Mouse (Mus musculus) heart, embryonic 14.5 days (tissue): ENCODE data around the gene Fuca1. TPM values are rescaled to one million over a fixed set of nuclear protein-coding genes. Genes with fewer than 3 reads are reported as not detected.

ENCODE experiments used
- ATAC-seq: fragments of 200-750 bp; cut with Nextera tagmentation; 2 replicates; pipeline ENCODE4 v1.8.0; 2017; ENCODE audit warnings: low read depth, moderate TSS enrichment; ENCODE audit not compliant: insufficient number of reproducible peaks, insufficient read depth, low FRiP score
- H3K27ac ChIP-seq, 2 experiments: fragments of 200-500 bp in 1 of 2; fragments of 300-500 bp in 1 of 2; sonication (generic) in 1 of 2; replicated peaks in 1 of 2; 2 replicates each; pipeline ENCODE4 v1.5.1; 2012 to 2014; ENCODE audit warnings: low read depth in 2 of 2, low read length in 2 of 2, control low read depth in 1 of 2, mild to moderate bottlenecking in 1 of 2, mixed read lengths in 1 of 2; ENCODE audit not compliant: control insufficient read depth in 1 of 2, insufficient read depth in 1 of 2
- H3K27me3 ChIP-seq: fragments of 300-500 bp; sonication (generic); 2 replicates; pipeline ENCODE4 v1.6.1; 2014; ENCODE audit warnings: mild to moderate bottlenecking, low read length, control low read depth; ENCODE audit not compliant: control insufficient read depth, insufficient read depth
- H3K36me3 ChIP-seq: fragments of 300-500 bp; sonication (generic); 2 replicates; pipeline ENCODE4 v1.6.1; 2014; ENCODE audit warnings: mild to moderate bottlenecking, control low read depth, low read length, mixed read lengths; ENCODE audit not compliant: control insufficient read depth, insufficient read depth
- H3K4me1 ChIP-seq, 2 experiments: fragments of 200-500 bp in 1 of 2; fragments of 300-500 bp in 1 of 2; sonication (generic) in 1 of 2; 2 replicates each; pipeline ENCODE4 v1.6.1; 2012 to 2014; ENCODE audit warnings: low read length in 2 of 2, control low read depth in 1 of 2, mixed read lengths in 1 of 2; ENCODE audit not compliant: control insufficient read depth in 2 of 2, insufficient read depth in 2 of 2
- H3K4me2 ChIP-seq: fragments of 300-500 bp; sonication (generic); 2 replicates; pipeline ENCODE4 v1.6.1; 2014; ENCODE audit warnings: mild to moderate bottlenecking, low read length
- H3K4me3 ChIP-seq, 2 experiments: fragments of 200-500 bp in 1 of 2; fragments of 300-500 bp in 1 of 2; sonication (generic) in 1 of 2; 2 replicates each; pipeline ENCODE4 v1.5.1; 2012 to 2014; ENCODE audit warnings: low read length in 2 of 2, mild to moderate bottlenecking in 2 of 2, control low read depth in 1 of 2, low read depth in 1 of 2, moderate library complexity in 1 of 2; ENCODE audit not compliant: control insufficient read depth in 1 of 2, insufficient read depth in 1 of 2
- H3K9ac ChIP-seq: fragments of 300-500 bp; sonication (generic); 2 replicates; pipeline ENCODE4 v1.6.1; 2014; ENCODE audit warnings: mild to moderate bottlenecking, low read length
- H3K9me3 ChIP-seq: fragments of 300-500 bp; sonication (generic); 2 replicates; pipeline ENCODE4 v1.6.1; 2016; ENCODE audit warnings: low read length, control low read depth; ENCODE audit not compliant: control insufficient read depth
- WGBS: fragments of 180-500 bp; shearing (Covaris S2); extraction: QIAGEN DNeasy Blood & Tissue Kit; methylation state at CpG from one replicate; pipeline ENCODE4 v1.1.7; 2014; 5-methylcytosine and 5-hydroxymethylcytosine counted together
- polyA plus RNA-seq: library from polyadenylated mRNA; unstranded; fragments of >200 nt; fragmentation: Nextera tagmentation; extraction: Ambion mirVana; gene quantifications from 2 replicates; pipeline ENCODE4 v1.2.1, GENCODE M21; 2014

The Fuca1 gene
- polyA plus RNA-seq, 1 experiment from 2014 or later, result 63.0 TPM

- no peaks in the 10 kb centered on the region; the same call in 1 of the 2 replicates for H3K9me3 ChIP-seq
- peak; percentile 88 for ATAC-seq
- under 1% methylated on average over 22 of the region's 23 CpGs for WGBS
Measured at GRCm38 (mm10) chr4:135946278-135946658, 25.7 kb downstream of the Fuca1 start, which contains the start of gene Hmgcl. TSS of gene Hmgcl (plus strand) at chr4:135946448.

GRCm38 (mm10) chr4:135946659-135947301 is 26.2 kb downstream of the Fuca1 start:
- H3K27me3 ChIP-seq, result no peaks in the 10 kb centered on the region
- ATAC-seq, result peak; percentile 6; the same call in 1 of the 2 replicates
- peak overlapping the region; percentile 90 for H3K9ac ChIP-seq
- no peaks in the 10 kb centered on the region; the same call in 1 of the 2 replicates for H3K9me3 ChIP-seq
- H3K4me3 ChIP-seq, result peak overlapping the region; percentile 80 to 94
- H3K36me3 ChIP-seq, result peaks cover 14% of the 10 kb centered on the region
- H3K4me2 ChIP-seq, result peak overlapping the region; percentile 87
- WGBS, result 2% methylated on average over 28 of the region's 28 CpGs
- H3K4me1 ChIP-seq, result peaks cover 13 to 23% of the 10 kb centered on the region in 2 experiments
- H3K27ac ChIP-seq, result peak overlapping the region; percentile 37 to 73

More at GRCm38 (mm10) chr4:135946278-135946658, 25.7 kb downstream of the Fuca1 start, which contains the start of gene Hmgcl:
- H3K4me3 ChIP-seq, result peak within 1 kb of the TSS; percentile 80 to 94
- peak within 1 kb of the TSS; percentile 90 for H3K9ac ChIP-seq
- peak within 1 kb of the TSS; percentile 87 for H3K4me2 ChIP-seq
- H3K27me3 ChIP-seq, result no peaks in the 10 kb centered on the region
- H3K27ac ChIP-seq, result peak within 1 kb of the TSS; percentile 38 to 73
- H3K36me3 ChIP-seq, result peaks cover 10% of the 10 kb centered on the region
- peaks cover 13 to 23% of the 10 kb centered on the region in 2 experiments for H3K4me1 ChIP-seq

GRCm38 (mm10) chr4:135948142-135948541 is 27.6 kb downstream of the Fuca1 start:
- Histone ChIP-seq H3K9ac (no peak overlapping the region), H3K27me3 (no peaks in the 10 kb centered on the region), H3K9me3 (peaks cover 4% of the 10 kb centered on the region), H3K4me1 (peaks cover 13 to 23% of the 10 kb centered on the region in 2 experiments), H3K4me3 (no peak overlapping the region), H3K36me3 (peaks cover 21% of the 10 kb centered on the region), H3K27ac (no peak overlapping the region), H3K4me2 (no peak overlapping the region)
- WGBS, result 92% methylated on average over 8 of the region's 8 CpGs
- no peak for ATAC-seq

- Histone ChIP-seq H3K36me3 (peaks cover 31% of the 10 kb centered on the region), H3K27ac (peak overlapping the region; percentile 27 to 55; a peak in 3 of 4 replicates), H3K9me3 (peaks cover 4% of the 10 kb centered on the region), H3K27me3 (no peaks in the 10 kb centered on the region), H3K4me2 (no peak overlapping the region), H3K4me3 (no peak overlapping the region), H3K4me1 (peaks cover 13 to 18% of the 10 kb centered on the region in 2 experiments; a peak in 3 of 4 replicates), H3K9ac (no peak overlapping the region)
- WGBS, result 78% methylated on average over 10 of the region's 10 CpGs
- no peak for ATAC-seq
Measured at GRCm38 (mm10) chr4:135949475-135949874, 28.9 kb downstream of the Fuca1 start.

- Histone ChIP-seq H3K4me3 (no peak overlapping the region), H3K4me1 (peaks cover 13 to 18% of the 10 kb centered on the region in 2 experiments; a peak in 3 of 4 replicates), H3K27ac (peak overlapping the region in 1 of 2 experiments; percentile 55; a peak in 3 of 4 replicates), H3K9me3 (peaks cover 4% of the 10 kb centered on the region), H3K4me2 (no peak overlapping the region), H3K27me3 (no peaks in the 10 kb centered on the region), H3K9ac (no peak overlapping the region; the same call in 1 of the 2 replicates), H3K36me3 (peaks cover 35% of the 10 kb centered on the region)
- WGBS, result 24% methylated on average over 6 of the region's 6 CpGs
- peak; percentile 32; the same call in 1 of the 2 replicates for ATAC-seq
Measured at GRCm38 (mm10) chr4:135949911-135950310, 29.4 kb downstream of the Fuca1 start.

GRCm38 (mm10) chr4:135950365-135950764 is 29.8 kb downstream of the Fuca1 start:
- H3K36me3 ChIP-seq, result peaks cover 40% of the 10 kb centered on the region
- WGBS, result 73% methylated on average over 6 of the region's 6 CpGs
- H3K27me3 ChIP-seq, result no peaks in the 10 kb centered on the region
- H3K4me3 ChIP-seq, result no peak overlapping the region
- H3K9ac ChIP-seq, result no peak overlapping the region
- H3K27ac ChIP-seq, result peak overlapping the region in 1 of 2 experiments; percentile 55; a peak in 1 of 4 replicates
- H3K4me1 ChIP-seq, result peaks cover 13 to 18% of the 10 kb centered on the region in 2 experiments; a peak in 3 of 4 replicates
- ATAC-seq, result no peak
- no peak overlapping the region for H3K4me2 ChIP-seq
- peaks cover 4% of the 10 kb centered on the region for H3K9me3 ChIP-seq

- H3K4me1 ChIP-seq, result peaks cover 9 to 14% of the 10 kb centered on the region in 2 experiments; a peak in 2 of 4 replicates
- no peak overlapping the region for H3K4me3 ChIP-seq
- no peak overlapping the region for H3K4me2 ChIP-seq
- peaks cover 4% of the 10 kb centered on the region for H3K9me3 ChIP-seq
- 94% methylated on average over 3 of the region's 3 CpGs for WGBS
- H3K27ac ChIP-seq, result no peak overlapping the region
- ATAC-seq, result no peak
- H3K9ac ChIP-seq, result no peak overlapping the region
- no peaks in the 10 kb centered on the region for H3K27me3 ChIP-seq
- peaks cover 49% of the 10 kb centered on the region for H3K36me3 ChIP-seq
Measured at GRCm38 (mm10) chr4:135951505-135951904, 31.0 kb downstream of the Fuca1 start.
